Mouse (Mus musculus) small intestine, adult 2 months (tissue): ENCODE results near the gene Syt8. TPM values are rescaled to one million over a fixed set of nuclear protein-coding genes. Genes with fewer than 3 reads are reported as not detected.

ENCODE experiments used
- H3K27ac ChIP-seq: fragments of 200-500 bp; 2 replicates; pipeline ENCODE4 v1.5.1; 2012; ENCODE audit warnings: low read depth, low read length, control low read depth, inconsistent platforms; ENCODE audit not compliant: insufficient read depth
- H3K27me3 ChIP-seq: fragments of 200-500 bp; 2 replicates; pipeline ENCODE4 v1.6.1; 2012; ENCODE audit warnings: mild to moderate bottlenecking, moderate library complexity, low read length, inconsistent platforms; ENCODE audit not compliant: control insufficient read depth, insufficient read depth
- H3K36me3 ChIP-seq: fragments of 200-500 bp; 2 replicates; pipeline ENCODE4 v1.6.1; 2012; ENCODE audit warnings: mild to moderate bottlenecking, low read length, control low read depth, inconsistent platforms; ENCODE audit not compliant: control insufficient read depth, insufficient read depth
- H3K4me1 ChIP-seq: fragments of 200-500 bp; 2 replicates; pipeline ENCODE4 v1.6.1; 2012; ENCODE audit warnings: low read length, inconsistent platforms, mixed read lengths; ENCODE audit not compliant: control insufficient read depth, insufficient read depth, insufficient read length
- H3K4me3 ChIP-seq: fragments of 200-500 bp; 2 replicates; pipeline ENCODE4 v1.5.1; 2012; ENCODE audit warnings: low read depth, mild to moderate bottlenecking, control low read depth, inconsistent platforms, low read length, moderate library complexity
- CTCF ChIP-seq: fragments of 200-500 bp; IDR thresholded peaks from 2 replicates; pipeline ENCODE4 v1.5.1; 2012; ENCODE audit warnings: low read depth, mild to moderate bottlenecking, control low read depth, inconsistent platforms, low read length, moderate library complexity, mixed read lengths; ENCODE audit not compliant: insufficient replicate concordance, insufficient read length; ENCODE audit errors: extremely low read depth
- POLR2A ChIP-seq: fragments of 200-500 bp; IDR thresholded peaks from 2 replicates; pipeline ENCODE4 v1.6.1; 2012; ENCODE audit warnings: low read depth, mild to moderate bottlenecking, control low read depth, inconsistent platforms, low read length, moderate library complexity
- WGBS: fragments of 180-500 bp; shearing (Covaris S2); methylation state at CpG from one replicate; pipeline ENCODE4 v1.1.7; 2018; 5-methylcytosine and 5-hydroxymethylcytosine counted together
- polyA plus RNA-seq: library from polyadenylated mRNA; depleted of rRNA; stranded (reverse); fragments of >200 nt; gene quantifications from 2 replicates; pipeline ENCODE4 v1.2.3, GENCODE M21; 2012

Gene Syt8
- polyA plus RNA-seq, 1 experiment: 1.4 TPM

DNA sequence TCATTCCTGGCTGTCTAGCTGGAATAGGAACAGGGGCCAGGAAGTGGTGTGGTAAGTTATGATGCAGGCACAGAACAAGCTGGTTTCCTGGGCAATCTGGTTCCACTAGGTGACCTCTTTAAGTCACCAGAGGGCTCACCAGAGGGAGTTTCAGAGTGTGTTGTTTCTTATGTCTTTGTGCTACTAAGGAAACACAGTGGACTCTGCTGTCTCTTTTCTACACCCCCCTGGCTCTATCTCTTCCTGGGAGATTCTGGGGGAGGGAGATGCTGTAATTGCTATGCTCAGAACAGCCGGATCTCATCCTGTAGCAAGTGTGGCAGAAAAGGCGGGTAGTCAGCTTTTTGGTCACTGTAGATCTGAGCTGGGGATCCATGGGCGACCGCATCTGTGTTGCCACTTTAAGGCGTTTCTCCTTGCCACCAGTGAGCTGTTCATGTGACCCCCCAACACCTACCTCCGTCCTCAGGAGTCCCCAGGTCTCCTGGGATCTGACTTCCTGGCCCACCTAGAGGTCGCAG lies 35.6 kb downstream of the Syt8 start:
- Histone ChIP-seq H3K27me3 (no peaks in the 10 kb centered on the region), H3K27ac (peak overlapping the region; percentile 72), H3K4me1 (no peaks in the 10 kb centered on the region; the same call in 1 of the 2 replicates), H3K36me3 (no peaks in the 10 kb centered on the region), H3K4me3 (no peak overlapping the region)
- WGBS: 67% methylated on average over 7 of the region's 7 CpGs
- TF ChIP-seq CTCF (no peak), POLR2A (no peak)

DNA sequence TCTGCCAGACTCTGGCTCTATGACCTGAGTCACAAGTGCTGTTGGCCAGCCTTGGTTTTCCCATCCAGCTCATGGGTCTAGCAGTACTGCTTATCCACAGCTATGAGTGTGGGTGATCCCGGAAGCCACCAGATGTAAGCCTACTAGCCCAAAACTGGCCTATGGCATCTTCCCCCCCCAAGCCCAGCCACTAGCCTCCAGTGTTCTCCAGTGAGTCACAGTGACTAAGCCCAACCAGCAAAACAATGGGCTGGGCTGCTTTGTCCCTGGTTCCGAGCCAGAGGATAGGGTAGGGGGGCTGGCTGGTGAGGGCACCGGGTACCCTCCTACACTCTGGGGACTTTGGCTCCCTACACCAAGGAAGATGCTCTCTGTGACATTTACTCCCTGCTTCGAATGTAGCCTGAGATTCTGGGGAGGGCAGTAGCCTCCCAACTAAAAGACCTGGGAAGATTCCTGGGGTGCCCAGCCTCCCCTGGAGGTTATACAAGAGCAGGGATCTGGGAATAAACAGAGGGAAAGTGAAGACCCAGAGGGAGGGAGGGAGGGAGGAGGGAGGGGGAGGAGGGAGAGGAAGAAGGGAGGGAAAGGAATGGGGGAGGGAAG lies 36.3 kb downstream of the Syt8 start:
- no peaks in the 10 kb centered on the region for H3K27me3 ChIP-seq
- 46% methylated on average over 4 of the region's 4 CpGs for WGBS
- TF ChIP-seq CTCF: no peak
- TF ChIP-seq POLR2A: no peak
- peak overlapping the region; percentile 84 for H3K27ac ChIP-seq
- H3K4me1 ChIP-seq: no peaks in the 10 kb centered on the region; the same call in 1 of the 2 replicates
- H3K4me3 ChIP-seq: no peak overlapping the region
- H3K36me3 ChIP-seq: no peaks in the 10 kb centered on the region

DNA sequence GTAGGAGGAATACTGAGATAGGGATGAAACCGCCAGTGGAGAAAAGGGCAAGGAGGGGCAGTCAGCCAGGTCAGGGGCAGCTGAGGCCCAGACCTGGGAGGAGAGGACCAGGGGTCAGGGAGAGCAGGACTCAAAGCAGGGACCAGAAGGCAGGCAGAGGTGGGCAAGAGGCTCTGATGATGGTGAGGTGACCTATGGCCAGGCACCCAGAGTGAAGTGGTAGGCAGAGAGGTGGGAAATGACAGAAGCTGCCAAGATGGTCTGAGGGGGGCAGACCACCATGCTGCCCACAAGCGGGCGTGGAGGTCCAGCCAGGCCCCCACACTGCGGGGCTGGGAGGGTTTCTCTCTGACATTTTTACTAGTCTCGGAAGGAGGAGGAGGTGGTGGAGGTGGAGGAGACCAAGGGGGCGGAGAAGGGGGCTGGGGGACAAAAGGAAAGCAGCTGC lies 36.8 kb downstream of the Syt8 start:
- no peaks in the 10 kb centered on the region for H3K36me3 ChIP-seq
- H3K4me1 ChIP-seq: no peaks in the 10 kb centered on the region; the same call in 1 of the 2 replicates
- no peaks in the 10 kb centered on the region for H3K27me3 ChIP-seq
- 67% methylated on average over 6 of the region's 6 CpGs for WGBS
- H3K4me3 ChIP-seq: no peak overlapping the region
- TF ChIP-seq CTCF: no peak
- TF ChIP-seq POLR2A: no peak
- peak overlapping the region; percentile 84 for H3K27ac ChIP-seq

DNA sequence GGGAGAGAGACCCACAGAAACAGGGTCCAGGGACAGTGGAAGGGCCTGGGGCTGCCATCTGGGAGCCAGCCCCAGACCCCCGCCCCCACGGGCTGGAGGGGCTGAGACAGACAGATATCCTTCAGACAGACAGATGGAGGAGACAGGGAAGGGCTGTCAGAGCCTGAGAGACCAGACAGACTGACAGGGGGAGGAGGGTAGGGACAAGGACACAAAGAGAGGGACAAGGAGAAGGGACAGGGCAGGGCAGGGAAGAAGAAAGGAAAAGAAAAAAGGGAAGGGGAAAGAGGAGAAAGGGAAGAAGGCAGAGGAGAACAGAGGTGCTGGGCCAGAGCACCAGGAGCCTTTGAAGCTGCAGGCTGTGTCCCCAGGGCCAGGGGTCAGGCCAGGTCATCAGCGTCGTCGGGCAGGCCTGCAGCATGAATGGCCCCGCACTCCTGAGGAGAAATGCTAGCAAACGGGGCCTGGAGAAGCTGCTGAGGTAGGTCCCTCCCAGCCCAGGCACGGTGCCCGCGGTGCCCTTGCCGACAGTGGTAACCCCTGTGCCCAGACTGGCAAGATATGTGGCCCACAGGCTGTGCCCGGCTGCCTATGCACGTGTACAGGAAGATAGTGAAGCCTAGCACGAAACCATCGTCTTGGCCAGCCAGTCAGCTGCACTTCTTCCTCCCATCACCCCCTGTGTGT lies 37.4 kb downstream of the Syt8 start:
- WGBS: 44% methylated on average over 15 of the region's 15 CpGs
- H3K27me3 ChIP-seq: no peaks in the 10 kb centered on the region

DNA sequence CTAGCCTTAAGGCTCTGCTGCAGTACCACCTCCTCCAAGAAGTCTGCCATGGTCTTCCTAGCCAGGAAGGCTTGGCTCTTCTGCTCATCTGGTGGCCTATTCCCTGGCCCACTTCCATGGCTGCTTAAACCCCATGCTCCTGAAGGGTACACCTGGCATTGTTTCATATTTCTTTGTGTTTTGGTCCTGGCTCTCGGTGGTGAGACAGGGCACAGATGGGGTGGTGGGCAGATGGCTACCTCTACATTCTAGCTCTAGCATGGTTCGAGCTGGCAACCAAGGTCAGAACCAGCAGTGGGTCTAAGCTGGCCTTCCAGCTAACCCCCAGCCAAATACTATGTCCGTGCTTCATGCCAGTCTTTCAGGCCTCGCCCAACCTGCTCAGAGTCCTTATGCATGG lies 38.3 kb downstream of the Syt8 start:
- peak overlapping the region; percentile 61; the same call in 1 of the 2 replicates for H3K27ac ChIP-seq
- no peaks in the 10 kb centered on the region for H3K36me3 ChIP-seq
- WGBS: 91% methylated on average over 4 of the region's 4 CpGs
- H3K4me3 ChIP-seq: no peak overlapping the region
- H3K27me3 ChIP-seq: no peaks in the 10 kb centered on the region
- H3K4me1 ChIP-seq: no peaks in the 10 kb centered on the region; the same call in 1 of the 2 replicates
- TF ChIP-seq CTCF: no peak
- TF ChIP-seq POLR2A: no peak

More for the DNA sequence above, 37.4 kb downstream of the Syt8 start:
- TF ChIP-seq CTCF: no peak
- TF ChIP-seq POLR2A: no peak
- H3K4me1 ChIP-seq: no peaks in the 10 kb centered on the region; the same call in 1 of the 2 replicates
- H3K36me3 ChIP-seq: no peaks in the 10 kb centered on the region
- peak overlapping the region; percentile 61 for H3K27ac ChIP-seq
- no peak overlapping the region for H3K4me3 ChIP-seq

DNA sequence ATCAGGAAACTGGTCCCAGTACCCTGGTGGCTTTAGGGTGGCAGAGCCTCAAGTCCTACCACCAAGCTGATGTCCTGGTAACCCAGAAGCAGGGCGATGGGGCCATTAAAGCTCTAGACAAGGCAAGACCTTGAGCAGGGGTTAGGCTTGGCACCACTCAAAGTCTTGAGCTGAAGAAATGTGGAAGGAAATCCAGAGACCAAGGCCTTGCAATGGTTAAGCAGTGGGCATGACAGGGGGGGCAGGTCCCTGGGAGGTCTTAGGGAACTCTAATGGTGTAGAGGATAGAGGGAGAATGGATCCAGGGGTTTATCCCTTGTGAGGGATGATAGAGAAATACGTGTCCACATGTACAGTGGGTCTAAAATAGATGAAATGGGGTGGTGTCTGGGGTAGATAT lies 38.8 kb downstream of the Syt8 start:
- TF ChIP-seq POLR2A (no peak), CTCF (no peak)
- no peak overlapping the region for H3K4me3 ChIP-seq
- no peak overlapping the region for H3K27ac ChIP-seq
- no peaks in the 10 kb centered on the region for H3K27me3 ChIP-seq
- H3K4me1 ChIP-seq: no peaks in the 10 kb centered on the region; the same call in 1 of the 2 replicates
- no peaks in the 10 kb centered on the region for H3K36me3 ChIP-seq
- 76% methylated on average over 2 of the region's 2 CpGs for WGBS

DNA sequence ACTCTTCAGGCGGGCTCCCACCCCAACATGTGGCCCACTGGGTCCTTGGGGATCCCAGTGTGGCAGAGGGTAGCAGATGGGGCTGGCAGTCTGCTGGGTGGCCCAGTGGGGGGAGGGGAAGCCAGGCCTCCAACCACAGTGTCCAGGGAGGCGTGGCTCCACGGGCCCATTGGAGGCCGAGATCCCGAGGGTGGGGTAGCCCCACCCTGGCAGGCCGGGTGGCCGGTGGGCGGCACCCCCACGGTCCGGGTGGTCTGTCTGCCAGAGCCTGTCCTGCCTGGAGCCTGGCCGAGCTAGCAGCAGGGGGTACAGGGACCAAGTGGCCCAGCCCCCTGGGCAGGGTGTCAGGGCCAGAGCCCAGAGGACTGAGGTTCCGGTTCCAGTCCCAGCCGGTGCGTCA lies 40.1 kb downstream of the Syt8 start:
- WGBS: 46% methylated on average over 14 of the region's 14 CpGs
- peak overlapping the region; percentile 57 for H3K4me3 ChIP-seq
- no peaks in the 10 kb centered on the region; the same call in 1 of the 2 replicates for H3K4me1 ChIP-seq

More for the DNA sequence above, 40.1 kb downstream of the Syt8 start:
- Histone ChIP-seq H3K27me3 (no peaks in the 10 kb centered on the region), H3K27ac (peak overlapping the region; percentile 62), H3K36me3 (no peaks in the 10 kb centered on the region)
- no peak for TF ChIP-seq POLR2A
- TF ChIP-seq CTCF: no peak
